Mouse (Mus musculus) intestine, embryonic 16.5 days (tissue): Measurements from ENCODE around the gene P2rx1. TPM values are rescaled to one million over a fixed set of nuclear protein-coding genes. Genes with fewer than 3 reads are reported as not detected.

Experiments
- ATAC-seq: fragments of 200-750 bp; cut with Nextera tagmentation; 2 replicates; pipeline ENCODE4 v1.8.0; 2017; ENCODE audit warnings: moderate TSS enrichment, moderate library complexity
- H3K27ac ChIP-seq: fragments of 300-500 bp; sonication (generic); 2 replicates; pipeline ENCODE4 v1.5.1; 2014; ENCODE audit warnings: mild to moderate bottlenecking, low read length
- H3K27me3 ChIP-seq: fragments of 300-500 bp; sonication (generic); replicated peaks from 2 replicates; pipeline ENCODE4 v1.6.1; 2014; ENCODE audit warnings: low read length, control low read depth, mixed read lengths; ENCODE audit not compliant: control insufficient read depth, insufficient read depth
- H3K36me3 ChIP-seq: fragments of 300-500 bp; sonication (generic); 2 replicates; pipeline ENCODE4 v1.6.1; 2014; ENCODE audit warnings: low read length, control low read depth; ENCODE audit not compliant: control insufficient read depth, insufficient read depth
- H3K4me1 ChIP-seq: fragments of 300-500 bp; sonication (generic); 2 replicates; pipeline ENCODE4 v1.6.1; 2014; ENCODE audit warnings: low read length, control low read depth, mixed read lengths; ENCODE audit not compliant: control insufficient read depth, insufficient read depth
- H3K4me2 ChIP-seq: fragments of 300-500 bp; sonication (generic); 2 replicates; pipeline ENCODE4 v1.6.1; 2014; ENCODE audit warnings: low read depth, low read length, control low read depth
- H3K4me3 ChIP-seq: fragments of 300-500 bp; sonication (generic); 2 replicates; pipeline ENCODE4 v1.5.1; 2014; ENCODE audit warnings: mild to moderate bottlenecking, low read length
- H3K9ac ChIP-seq: fragments of 300-500 bp; sonication (generic); 2 replicates; pipeline ENCODE4 v1.6.1; 2014; ENCODE audit warnings: low read depth, low read length
- H3K9me3 ChIP-seq: fragments of 300-500 bp; sonication (generic); 2 replicates; pipeline ENCODE4 v1.6.1; 2016; ENCODE audit warnings: low read length, control low read depth; ENCODE audit not compliant: control insufficient read depth
- WGBS: fragments of 180-500 bp; shearing (Covaris S2); extraction: QIAGEN DNeasy Blood & Tissue Kit; methylation state at CpG from one replicate; pipeline ENCODE4 v1.1.7; 2014; 5-methylcytosine and 5-hydroxymethylcytosine counted together
- polyA plus RNA-seq: library from polyadenylated mRNA; unstranded; fragments of >200 nt; fragmentation: Nextera tagmentation; extraction: Ambion mirVana; gene quantifications from 2 replicates; pipeline ENCODE4 v1.2.1, GENCODE M21; 2015

P2rx1 gene
- polyA plus RNA-seq, 1 experiment from 2014 or later, result 16.5 TPM

DNA sequence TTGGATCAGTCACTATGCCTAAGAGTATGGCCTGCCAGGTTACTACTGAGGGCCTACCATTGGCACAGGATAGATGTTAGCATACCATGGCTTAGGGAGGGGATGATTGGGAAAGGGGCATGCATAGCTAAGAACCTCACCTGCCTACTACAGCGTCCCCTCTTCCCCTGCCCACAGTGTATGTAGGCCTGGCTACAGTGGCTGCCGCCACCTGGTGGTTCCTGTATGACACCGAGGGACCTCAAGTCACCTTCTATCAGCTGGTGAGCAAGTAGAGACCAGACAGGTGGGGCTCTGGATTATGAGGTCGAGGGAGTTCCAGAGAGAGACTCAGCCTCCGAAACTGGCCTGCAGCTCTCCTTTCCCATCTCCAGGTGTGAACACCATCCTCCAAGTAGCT, 15.6 kb upstream of the P2rx1 start:
- no peaks in the 10 kb centered on the region for H3K9me3 ChIP-seq
- H3K4me1 ChIP-seq, result peaks cover 10% of the 10 kb centered on the region
- WGBS, result 54% methylated on average over 5 of the region's 5 CpGs
- H3K27ac ChIP-seq, result no peak overlapping the region
- no peaks in the 10 kb centered on the region for H3K36me3 ChIP-seq
- H3K4me2 ChIP-seq, result no peak overlapping the region
- no peak overlapping the region for H3K4me3 ChIP-seq
- no peaks in the 10 kb centered on the region for H3K27me3 ChIP-seq
- no peak for ATAC-seq
- H3K9ac ChIP-seq, result no peak overlapping the region

DNA sequence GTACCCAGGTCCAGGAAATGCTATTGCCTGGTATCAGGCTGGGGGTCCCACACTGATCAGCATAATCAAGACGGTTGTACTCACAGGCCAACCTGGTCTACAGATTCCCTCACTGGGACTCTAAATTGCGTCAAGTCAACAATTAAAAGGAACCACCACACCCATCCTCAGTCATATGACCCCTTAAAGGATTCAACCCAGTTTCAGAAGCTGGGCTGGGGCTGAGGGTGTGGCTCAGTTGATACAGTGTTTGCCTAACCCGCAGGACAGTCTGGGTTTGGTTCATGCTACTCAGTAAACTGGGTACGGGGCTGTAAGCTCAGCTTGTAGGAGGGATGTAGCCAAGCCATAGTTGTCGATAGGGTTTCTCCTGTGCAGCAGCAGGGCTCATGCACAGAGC, 12.2 kb upstream of the P2rx1 start:
- H3K36me3 ChIP-seq, result no peaks in the 10 kb centered on the region
- WGBS, result 58% methylated on average over 5 of the region's 5 CpGs
- H3K27ac ChIP-seq, result no peak overlapping the region
- no peaks in the 10 kb centered on the region for H3K9me3 ChIP-seq
- peak; percentile 41; the same call in 1 of the 2 replicates for ATAC-seq
- no peak overlapping the region for H3K9ac ChIP-seq
- peaks cover 27% of the 10 kb centered on the region for H3K4me1 ChIP-seq
- H3K4me2 ChIP-seq, result no peak overlapping the region
- H3K4me3 ChIP-seq, result no peak overlapping the region
- no peaks in the 10 kb centered on the region for H3K27me3 ChIP-seq

DNA sequence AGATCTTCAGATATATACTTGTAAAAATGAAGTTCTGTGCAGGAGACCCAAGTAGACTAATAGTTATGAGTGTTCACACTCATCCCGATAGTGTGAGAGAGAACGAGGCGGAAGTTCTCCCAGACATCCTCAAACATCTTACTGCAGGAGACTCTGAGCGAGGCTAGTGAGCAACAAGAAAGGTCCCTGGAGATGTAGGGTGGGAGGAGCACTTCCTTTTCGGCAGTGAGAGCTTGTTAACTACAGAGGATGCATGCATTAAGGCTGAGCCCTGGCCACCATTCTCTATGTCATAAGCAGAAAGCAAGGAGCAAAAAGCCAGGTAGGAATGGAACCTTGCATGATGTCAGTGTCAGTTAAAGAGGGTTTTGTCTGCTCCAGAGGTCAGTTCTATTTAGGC, 11.7 kb upstream of the P2rx1 start:
- peaks cover 31% of the 10 kb centered on the region for H3K4me1 ChIP-seq
- H3K9ac ChIP-seq, result no peak overlapping the region
- 62% methylated on average over 5 of the region's 5 CpGs for whole genome bisulfite sequencing
- H3K27me3 ChIP-seq, result no peaks in the 10 kb centered on the region
- ATAC-seq, result no peak
- no peak overlapping the region for H3K4me2 ChIP-seq
- H3K9me3 ChIP-seq, result no peaks in the 10 kb centered on the region
- no peak overlapping the region for H3K27ac ChIP-seq
- no peaks in the 10 kb centered on the region for H3K36me3 ChIP-seq
- H3K4me3 ChIP-seq, result no peak overlapping the region

DNA sequence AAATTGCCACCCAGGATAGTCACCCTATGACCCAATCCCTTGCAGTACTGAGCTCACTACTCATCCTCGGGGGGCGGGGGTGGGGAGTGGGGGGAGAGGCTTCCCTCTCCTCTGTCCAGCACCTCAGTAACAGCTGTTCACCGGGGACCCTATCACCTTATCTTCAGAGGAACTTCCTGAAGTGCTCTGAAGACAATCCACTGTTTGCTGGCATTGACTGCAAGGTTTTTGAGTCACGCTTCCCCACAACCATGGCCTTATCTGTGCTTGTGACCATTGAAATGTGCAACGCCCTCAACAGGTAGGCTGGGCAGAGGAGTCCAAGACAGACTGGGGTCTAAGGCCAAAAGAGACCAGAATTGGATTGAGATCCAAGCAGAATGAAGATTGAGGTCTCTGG, 11.1 kb upstream of the P2rx1 start:
- Histone ChIP-seq H3K36me3 (no peaks in the 10 kb centered on the region), H3K27me3 (no peaks in the 10 kb centered on the region), H3K4me1 (peaks cover 33% of the 10 kb centered on the region), H3K4me3 (no peak overlapping the region), H3K4me2 (no peak overlapping the region), H3K27ac (no peak overlapping the region), H3K9ac (no peak overlapping the region), H3K9me3 (no peaks in the 10 kb centered on the region)
- WGBS, result 62% methylated on average over 5 of the region's 5 CpGs
- ATAC-seq, result no peak

DNA sequence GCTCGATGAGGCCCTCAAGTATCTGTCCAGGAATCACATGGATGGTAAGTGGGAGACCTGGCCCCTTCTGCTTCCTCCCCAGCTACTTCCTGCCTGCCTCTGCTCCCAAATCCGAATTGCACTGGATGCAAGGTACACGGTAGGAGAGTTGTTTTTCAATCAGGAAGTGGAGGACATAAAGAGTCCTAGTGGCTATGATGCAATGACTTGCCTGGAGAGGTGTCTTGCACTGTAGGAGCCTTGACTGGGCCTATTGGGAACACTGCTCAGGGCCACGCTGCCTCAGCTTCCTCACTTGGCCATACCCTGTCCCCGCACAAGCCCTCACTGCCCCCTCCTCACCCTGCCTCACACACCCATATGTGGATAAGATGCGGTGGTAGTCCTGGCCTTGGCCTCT, 9.9 kb upstream of the P2rx1 start:
- no peaks in the 10 kb centered on the region for H3K36me3 ChIP-seq
- H3K9ac ChIP-seq, result no peak overlapping the region
- peaks cover 33% of the 10 kb centered on the region for H3K4me1 ChIP-seq
- H3K4me2 ChIP-seq, result no peak overlapping the region
- ATAC-seq, result peak; percentile 28; the same call in 1 of the 2 replicates
- no peak overlapping the region for H3K27ac ChIP-seq
- no peaks in the 10 kb centered on the region for H3K27me3 ChIP-seq
- WGBS, result 68% methylated on average over 6 of the region's 6 CpGs
- H3K9me3 ChIP-seq, result no peaks in the 10 kb centered on the region
- H3K4me3 ChIP-seq, result no peak overlapping the region

DNA sequence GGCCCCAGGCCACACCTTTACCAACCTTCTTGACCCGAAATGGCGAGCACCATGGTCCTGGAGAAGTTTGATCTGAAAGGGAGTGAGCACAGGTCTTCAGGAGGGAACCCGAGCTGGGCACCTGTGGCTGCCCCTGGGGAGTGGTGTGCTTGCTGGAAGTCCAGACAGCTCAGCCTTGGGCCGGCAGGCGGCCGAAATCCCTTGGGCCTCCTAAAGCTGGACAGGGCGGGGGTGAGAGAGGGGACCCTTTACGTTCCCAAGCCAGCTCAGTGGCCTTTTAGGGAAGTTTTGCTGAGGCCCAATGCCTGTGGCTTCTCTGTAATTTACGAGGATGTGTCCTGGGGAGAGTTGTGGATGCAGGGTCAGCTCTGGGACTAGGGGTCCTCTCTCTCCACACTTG, 8.2 kb upstream of the P2rx1 start:
- H3K27me3 ChIP-seq, result no peaks in the 10 kb centered on the region
- no peak for ATAC-seq
- no peak overlapping the region for H3K4me2 ChIP-seq
- H3K9me3 ChIP-seq, result no peaks in the 10 kb centered on the region
- peaks cover 33% of the 10 kb centered on the region for H3K4me1 ChIP-seq
- H3K9ac ChIP-seq, result no peak overlapping the region
- H3K36me3 ChIP-seq, result no peaks in the 10 kb centered on the region
- no peak overlapping the region for H3K4me3 ChIP-seq
- WGBS, result 83% methylated on average over 9 of the region's 9 CpGs
- no peak overlapping the region for H3K27ac ChIP-seq

DNA sequence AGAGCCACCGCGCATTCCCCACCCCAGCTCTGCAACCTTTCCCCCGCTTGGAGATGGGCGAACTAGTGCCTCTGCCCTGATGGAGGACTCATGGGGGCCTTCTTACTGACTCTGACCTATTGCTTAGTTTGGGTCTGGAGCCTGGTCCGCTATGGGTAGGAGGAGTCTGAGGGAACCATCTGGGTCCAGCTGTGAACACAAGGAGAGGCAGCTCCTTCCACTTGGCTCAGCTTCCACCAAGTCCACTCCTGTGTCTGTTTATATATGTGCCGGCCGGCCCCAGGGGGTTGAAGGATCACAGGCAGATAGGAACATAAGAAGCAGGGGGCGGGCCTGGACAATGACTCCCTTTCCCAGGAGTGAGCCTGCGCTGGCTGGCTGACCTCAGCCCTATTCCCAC, 6.9 kb upstream of the P2rx1 start:
- ATAC-seq, result peak; percentile 80

DNA sequence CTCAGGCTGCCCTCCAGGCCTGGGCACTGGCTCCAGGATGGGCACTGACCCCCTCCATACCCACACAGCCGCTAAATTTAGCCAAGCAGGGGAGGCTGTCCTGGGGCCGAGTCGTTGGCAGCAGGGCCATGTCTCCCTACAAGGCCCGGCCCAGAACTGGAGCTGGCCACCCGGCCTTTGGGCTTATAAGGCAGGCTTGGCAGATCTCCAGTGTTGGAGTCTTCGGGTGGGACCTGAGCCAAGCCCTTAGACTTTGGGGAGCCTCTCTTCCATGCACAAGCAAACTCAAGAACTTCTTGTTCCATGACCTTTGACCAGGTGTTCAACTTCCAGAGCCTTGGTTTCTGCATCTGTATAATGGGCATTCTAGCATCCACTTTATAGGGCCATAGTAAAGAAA, 2.6 kb upstream of the P2rx1 start:
- Histone ChIP-seq H3K27ac (no peak overlapping the region), H3K9ac (no peak overlapping the region), H3K36me3 (no peaks in the 10 kb centered on the region), H3K4me1 (peaks cover 22% of the 10 kb centered on the region), H3K4me2 (no peak overlapping the region), H3K27me3 (no peaks in the 10 kb centered on the region), H3K9me3 (no peaks in the 10 kb centered on the region), H3K4me3 (no peak overlapping the region)
- ATAC-seq, result no peak
- WGBS, result 85% methylated on average over 6 of the region's 6 CpGs

More for the DNA sequence above, 6.9 kb upstream of the P2rx1 start:
- peak overlapping the region; percentile 64 for H3K27ac ChIP-seq
- peak overlapping the region; percentile 30; the same call in 1 of the 2 replicates for H3K9ac ChIP-seq
- H3K4me1 ChIP-seq, result peaks cover 29% of the 10 kb centered on the region
- no peak overlapping the region for H3K4me2 ChIP-seq
- H3K36me3 ChIP-seq, result no peaks in the 10 kb centered on the region
- 48% methylated on average over 9 of the region's 9 CpGs for WGBS
- no peaks in the 10 kb centered on the region for H3K9me3 ChIP-seq
- no peaks in the 10 kb centered on the region for H3K27me3 ChIP-seq
- no peak overlapping the region for H3K4me3 ChIP-seq

DNA sequence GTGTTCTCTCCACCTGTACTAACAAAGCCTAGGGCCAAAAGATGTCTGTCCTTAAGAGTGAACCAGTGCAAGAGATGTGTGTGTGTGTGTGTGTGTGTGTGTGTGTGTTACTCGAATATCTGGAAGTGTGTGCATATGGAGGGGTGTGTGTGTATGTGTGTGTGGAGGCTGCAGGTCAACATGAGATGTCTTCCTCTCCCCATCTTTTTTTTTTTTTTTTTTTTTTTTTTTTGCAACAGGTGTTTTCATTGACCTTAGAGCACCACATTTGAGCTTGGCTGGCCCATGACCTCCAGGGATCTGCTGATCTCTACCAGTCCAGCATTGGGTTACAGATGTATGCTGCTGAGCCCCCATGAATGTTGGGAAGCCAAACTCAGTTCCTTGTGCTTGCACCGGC, 2.1 kb upstream of the P2rx1 start:
- Histone ChIP-seq H3K27me3 (no peaks in the 10 kb centered on the region), H3K36me3 (no peaks in the 10 kb centered on the region), H3K4me1 (peaks cover 17% of the 10 kb centered on the region), H3K27ac (no peak overlapping the region), H3K9me3 (no peaks in the 10 kb centered on the region), H3K4me3 (no peak overlapping the region), H3K4me2 (no peak overlapping the region), H3K9ac (no peak overlapping the region)
- no peak for ATAC-seq
- WGBS, result 85% methylated on average over 2 of the region's 2 CpGs

DNA sequence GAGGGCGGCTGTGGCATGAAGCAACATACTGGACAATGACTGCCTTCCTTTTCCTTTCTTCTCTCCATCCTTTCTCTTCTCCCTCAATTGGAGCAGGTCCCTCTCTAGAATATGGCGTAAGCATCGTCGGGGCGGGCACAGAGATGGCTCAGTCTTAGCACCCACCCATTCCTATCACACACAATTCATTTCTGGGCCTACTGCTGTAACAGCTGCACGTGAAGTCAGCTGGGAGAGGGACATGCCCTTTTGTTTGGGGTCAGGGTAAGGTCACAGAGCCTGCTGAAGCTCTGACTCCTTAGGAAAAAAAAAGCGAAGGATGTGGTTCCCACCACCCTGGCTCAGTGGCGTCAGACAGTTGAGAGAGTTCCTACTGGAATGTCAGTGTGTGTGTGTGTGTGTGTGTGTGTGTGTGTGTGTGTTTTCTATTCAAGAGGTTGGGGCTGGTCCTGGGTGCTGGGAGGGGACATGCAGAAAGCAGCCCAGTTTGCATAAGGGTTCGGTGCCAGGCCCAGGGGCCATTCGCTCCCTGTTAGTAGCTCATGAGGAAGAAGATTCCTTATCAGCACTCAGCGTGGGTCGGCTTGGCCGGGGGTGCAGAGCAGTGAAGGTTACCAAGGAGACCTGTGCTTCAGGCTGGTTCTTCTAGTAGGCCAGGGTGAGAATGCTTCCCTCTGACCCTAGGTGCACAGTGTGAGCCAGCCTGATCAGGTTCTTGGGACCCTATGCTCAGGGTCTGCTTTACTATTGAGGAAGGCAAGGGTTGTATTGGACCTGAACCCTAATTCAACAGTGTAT, 1.2 kb upstream of the P2rx1 start:
- WGBS, result 58% methylated on average over 13 of the region's 13 CpGs
- Histone ChIP-seq H3K27me3 (no peaks in the 10 kb centered on the region), H3K9me3 (no peaks in the 10 kb centered on the region), H3K4me1 (peaks cover 12% of the 10 kb centered on the region), H3K36me3 (no peaks in the 10 kb centered on the region), H3K9ac (no peak overlapping the region), H3K4me3 (no peak overlapping the region), H3K4me2 (no peak overlapping the region), H3K27ac (no peak overlapping the region)
- no peak for ATAC-seq
